Mouse (Mus musculus) CH12.LX (cell line): ENCODE results near the gene Cfap46. TPM values are rescaled to one million over a fixed set of nuclear protein-coding genes. Genes with fewer than 3 reads are reported as not detected.
A peak's percentile ranks its signal among the peaks of the same experiment; 100 is the strongest.

ENCODE experiments used
- DNase-seq: peaks from one replicate; pipeline ENCODE4 v3.0.0-alpha.2; 2013; ENCODE audit errors: extremely low read depth
- H3K27ac ChIP-seq: 2 replicates; pipeline ENCODE4 v1.5.1; 2012; ENCODE audit warnings: low read depth, mild to moderate bottlenecking, control low read depth, moderate library complexity; ENCODE audit not compliant: insufficient read depth
- H3K27me3 ChIP-seq: replicated peaks from 2 replicates; pipeline ENCODE3; 2012; ENCODE audit warnings: inconsistent platforms
- H3K36me3 ChIP-seq, 2 experiments: replicated peaks in 1 of 2; 2 replicates each; pipeline versions ENCODE3 to v1.6.1; 2012; ENCODE audit warnings: inconsistent platforms in 1 of 2, low read length in 1 of 2, mild to moderate bottlenecking in 1 of 2, mixed read lengths in 1 of 2, moderate library complexity in 1 of 2; ENCODE audit not compliant: control insufficient read depth in 1 of 2, insufficient read depth in 1 of 2
- H3K4me1 ChIP-seq, 2 experiments: 2 replicates each; pipeline ENCODE4 v1.6.1; 2012; ENCODE audit warnings: inconsistent platforms in 1 of 2, moderate library complexity in 1 of 2; ENCODE audit not compliant: insufficient read depth in 2 of 2, control insufficient read depth in 1 of 2
- H3K4me2 ChIP-seq: 2 replicates; pipeline ENCODE4 v1.6.1; 2012; ENCODE audit warnings: low read depth, mild to moderate bottlenecking, control low read depth; ENCODE audit not compliant: poor library complexity, insufficient read depth, severe bottlenecking
- H3K4me3 ChIP-seq, 3 experiments: fragments of 150-350 bp in 1 of 3; sonication (generic) in 1 of 3; replicated peaks in 1 of 3; 2 replicates each; pipeline versions ENCODE3 to v1.5.1; 2011 to 2012; ENCODE audit warnings: low read depth in 2 of 3, low read length in 2 of 3, mild to moderate bottlenecking in 2 of 3, moderate library complexity in 2 of 3, control low read depth in 1 of 3, improper control_type of control experiment in 1 of 3, inconsistent platforms in 1 of 3, mixed read lengths in 1 of 3; ENCODE audit not compliant: poor library complexity in 1 of 3
- H3K79me2 ChIP-seq: replicated peaks from 2 replicates; pipeline ENCODE4 v1.6.1; 2012; ENCODE audit warnings: mild to moderate bottlenecking, moderate library complexity; ENCODE audit not compliant: control insufficient read depth, poor library complexity, insufficient read depth, severe bottlenecking; ENCODE audit errors: extremely low read depth
- H3K9ac ChIP-seq: 2 replicates; pipeline ENCODE4 v1.6.1; 2012; ENCODE audit warnings: low read depth, mild to moderate bottlenecking, control low read depth, moderate library complexity; ENCODE audit not compliant: insufficient read depth
- H3K9me3 ChIP-seq: replicated peaks from 2 replicates; pipeline ENCODE3; 2012; ENCODE audit warnings: low read length, inconsistent platforms, mixed read lengths
- BHLHE40 ChIP-seq: IDR thresholded peaks from 2 replicates; pipeline ENCODE4 v1.6.1; 2011; ENCODE audit warnings: mild to moderate bottlenecking, low read depth, low read length, improper control_type of control experiment
- CHD2 ChIP-seq: IDR thresholded peaks from 2 replicates; pipeline ENCODE4 v1.6.1; 2011; ENCODE audit warnings: low read length, improper control_type of control experiment
- CTCF ChIP-seq, 2 experiments: IDR thresholded peaks in 1 of 2; conservative IDR thresholded peaks in 1 of 2; 2 replicates each; pipeline ENCODE4 v1.5.1; 2011 to 2012; ENCODE audit warnings: low read depth in 2 of 2, low read length in 2 of 2, improper control_type of control experiment in 1 of 2, inconsistent platforms in 1 of 2, mild to moderate bottlenecking in 1 of 2, moderate library complexity in 1 of 2
- ELF1 ChIP-seq: IDR thresholded peaks from 2 replicates; pipeline ENCODE4 v1.6.1; 2014; ENCODE audit warnings: low read depth, mild to moderate bottlenecking, inconsistent platforms, low read length, improper control_type of control experiment
- EP300 ChIP-seq: IDR thresholded peaks from 2 replicates; pipeline ENCODE4 v1.6.1; 2011; ENCODE audit warnings: low read length, improper control_type of control experiment
- IRF4 ChIP-seq: IDR thresholded peaks from 2 replicates; pipeline ENCODE4 v1.6.1; 2014; ENCODE audit warnings: low read depth, mild to moderate bottlenecking, inconsistent platforms, low read length, improper control_type of control experiment
- JUND ChIP-seq: conservative IDR thresholded peaks from 2 replicates; pipeline ENCODE4 v1.6.1; 2011; ENCODE audit warnings: low read depth, low read length, improper control_type of control experiment
- KAT2A ChIP-seq: IDR thresholded peaks from 2 replicates; pipeline ENCODE4 v1.6.1; 2012; ENCODE audit warnings: low read length, improper control_type of control experiment, inconsistent platforms; ENCODE audit not compliant: insufficient replicate concordance
- MAX ChIP-seq: IDR thresholded peaks from 2 replicates; pipeline ENCODE4 v1.6.1; 2011; ENCODE audit warnings: low read length, improper control_type of control experiment
- MAZ ChIP-seq: IDR thresholded peaks from 2 replicates; pipeline ENCODE4 v1.6.1; 2012; ENCODE audit warnings: low read depth, mild to moderate bottlenecking, inconsistent platforms, low read length, improper control_type of control experiment, moderate library complexity
- MEF2A ChIP-seq: IDR thresholded peaks from 2 replicates; pipeline ENCODE4 v1.6.1; 2014; ENCODE audit warnings: low read depth, mild to moderate bottlenecking, inconsistent platforms, low read length, improper control_type of control experiment, borderline replicate concordance
- MXI1 ChIP-seq: IDR thresholded peaks from 2 replicates; pipeline ENCODE4 v1.6.1; 2011; ENCODE audit warnings: mild to moderate bottlenecking, low read depth, low read length, improper control_type of control experiment
- MYC ChIP-seq: IDR thresholded peaks from 2 replicates; pipeline ENCODE4 v1.6.1; 2011; ENCODE audit warnings: low read depth, mild to moderate bottlenecking, improper control_type of control experiment, low read length
- NELFE ChIP-seq: IDR thresholded peaks from 2 replicates; pipeline ENCODE4 v1.6.1; 2011; ENCODE audit warnings: low read depth, low read length, improper control_type of control experiment
- POLR2A ChIP-seq: IDR thresholded peaks from 2 replicates; pipeline ENCODE4 v1.6.1; 2011; ENCODE audit warnings: low read depth, mild to moderate bottlenecking, improper control_type of control experiment, low read length
- RAD21 ChIP-seq: IDR thresholded peaks from 2 replicates; pipeline ENCODE4 v1.6.1; 2011; ENCODE audit warnings: low read depth, mild to moderate bottlenecking, low read length, improper control_type of control experiment, moderate library complexity
- RCOR1 ChIP-seq: conservative IDR thresholded peaks from 2 replicates; pipeline ENCODE4 v1.6.1; 2012; ENCODE audit warnings: low read depth, mild to moderate bottlenecking, inconsistent platforms, low read length, improper control_type of control experiment
- SMC3 ChIP-seq: IDR thresholded peaks from 2 replicates; pipeline ENCODE4 v1.6.1; 2011; ENCODE audit warnings: low read depth, low read length, improper control_type of control experiment
- TCF12 ChIP-seq: IDR thresholded peaks from 2 replicates; pipeline ENCODE4 v1.6.1; 2014; ENCODE audit warnings: low read depth, mild to moderate bottlenecking, inconsistent platforms, low read length, improper control_type of control experiment
- UBTF ChIP-seq: IDR thresholded peaks from 2 replicates; pipeline ENCODE4 v1.6.1; 2012; ENCODE audit warnings: low read depth, mild to moderate bottlenecking, inconsistent platforms, low read length, improper control_type of control experiment, moderate library complexity
- USF1 ChIP-seq: IDR thresholded peaks from 2 replicates; pipeline ENCODE4 v1.6.1; 2014; ENCODE audit warnings: low read depth, mild to moderate bottlenecking, inconsistent platforms, low read length, improper control_type of control experiment
- USF2 ChIP-seq: conservative IDR thresholded peaks from 2 replicates; pipeline ENCODE4 v1.6.1; 2011; ENCODE audit warnings: low read depth, low read length, improper control_type of control experiment
- ZC3H11A ChIP-seq: IDR thresholded peaks from 2 replicates; pipeline ENCODE4 v1.6.1; 2012; ENCODE audit warnings: low read depth, mild to moderate bottlenecking, inconsistent platforms, low read length, improper control_type of control experiment
- ZNF384 ChIP-seq: IDR thresholded peaks from 2 replicates; pipeline ENCODE4 v1.6.1; 2012; ENCODE audit warnings: low read depth, low read length, improper control_type of control experiment, inconsistent platforms
- dilution Hi-C: fragments of 300-500 bp; cut with MboI; formaldehyde crosslinking; loops from 2 replicates; pipeline ENCODE4 v1.14.3; 2020; ENCODE audit warnings: low sequenced_read_pairs; ENCODE audit not compliant: extremely low pct_unique_long_range_greater_than_20kb, extremely low pct_ligation_motif_present
- in situ Hi-C: fragments of 300-500 bp; cut with MboI; formaldehyde crosslinking; loops from 3 replicates; pipeline ENCODE4 v1.14.3; 2019; ENCODE audit warnings: low sequenced_read_pairs, low pct_ligation_motif_present, low pct_unique_long_range_greater_than_20kb, mixed read lengths
- polyA plus RNA-seq: library from polyadenylated mRNA; unstranded; fragments of >175 nt; gene quantifications from 2 replicates; pipeline ENCODE4 v1.2.1, GENCODE M21; 2012; ENCODE audit warnings: low read depth; ENCODE audit not compliant: insufficient read length
- total RNA-seq, 2 experiments: library from RNA; depleted of rRNA; stranded (reverse); fragments of 300-350 nt in 1 of 2; fragments of >200 nt in 1 of 2; gene quantifications; 2 replicates each; pipeline ENCODE4 v1.2.3; 2012 to 2014

The Cfap46 gene
- total and polyA plus RNA-seq, 3 experiments = 0.11 to 0.13 (median 0.11) TPM

DNA sequence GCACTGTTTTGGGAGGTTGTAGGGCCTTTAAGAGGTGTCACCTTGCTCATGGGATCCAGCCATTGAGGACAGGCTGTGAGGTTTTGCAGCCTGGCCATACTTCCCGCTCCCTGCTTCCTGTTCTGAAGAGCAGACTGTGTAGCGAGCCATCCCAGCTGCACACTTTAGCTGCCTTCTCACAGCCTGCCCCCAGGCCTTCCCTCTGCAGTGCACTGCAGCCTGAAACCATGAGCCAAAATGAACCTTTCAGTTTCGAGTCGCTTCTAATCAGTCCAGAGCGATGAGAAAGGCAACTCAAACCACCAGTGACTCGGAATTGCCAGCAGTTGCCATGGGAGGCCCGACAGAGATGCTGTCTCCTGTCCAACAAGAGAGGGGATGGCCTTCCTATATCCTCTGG lies 33.9 kb downstream of the Cfap46 start:
- in situ Hi-C loops = loop anchor here (10.0 kb wide), 1 partner anchor 235 kb away; no protein-coding TSS in a partner anchor
- H3K9me3 ChIP-seq = no peaks in the 10 kb centered on the region

DNA sequence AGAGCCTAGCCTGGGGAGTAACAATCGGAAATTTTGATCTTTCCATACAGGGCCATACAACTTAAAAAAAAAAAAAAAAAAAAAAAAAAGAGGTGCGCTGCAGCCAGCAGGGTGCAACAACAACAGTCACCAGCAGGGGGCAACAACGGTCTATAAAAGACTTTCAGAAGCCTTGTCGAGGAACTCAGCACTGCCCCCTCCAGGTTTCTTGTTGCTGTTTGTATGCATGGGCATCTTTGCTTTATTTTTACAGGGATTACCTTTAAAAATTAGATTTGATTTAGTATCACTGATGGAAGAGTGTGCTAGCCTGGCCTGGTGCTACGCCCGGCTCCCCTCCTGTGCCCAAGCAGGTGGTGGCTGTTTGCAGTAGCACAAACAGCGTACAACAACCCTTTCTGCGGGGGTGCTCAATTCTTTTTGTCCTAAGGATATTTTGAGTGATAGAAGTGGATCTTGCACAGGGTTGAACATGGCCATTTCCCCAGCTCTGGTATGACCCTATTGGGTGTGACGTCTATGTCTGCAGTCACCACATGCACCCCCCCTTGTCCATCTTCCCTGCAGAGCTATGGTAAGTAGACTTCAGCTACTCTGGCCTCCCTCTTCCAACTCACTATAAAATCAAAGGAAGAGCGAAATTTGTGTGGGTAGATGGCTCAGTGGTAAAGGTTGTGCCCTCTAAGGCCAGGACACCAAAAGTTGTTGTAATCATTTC lies 35.4 kb downstream of the Cfap46 start:
- peak; percentile 93 for DNase-seq
- dilution Hi-C loops = no loop called here
- H3K9me3 ChIP-seq = no peaks in the 10 kb centered on the region
- H3K27me3 ChIP-seq = peaks cover 5% of the 10 kb centered on the region
- H3K27ac ChIP-seq = no peak overlapping the region
- in situ Hi-C loops = no loop called here
- no peaks in the 10 kb centered on the region for H3K36me3 ChIP-seq
- no peaks in the 10 kb centered on the region for H3K79me2 ChIP-seq
- no peak overlapping the region for H3K4me2 ChIP-seq
- H3K4me3 ChIP-seq = no peak overlapping the region
- H3K9ac ChIP-seq = no peak overlapping the region
- TF ChIP-seq TCF12 (peak; percentile 34; the same call in 1 of the 2 replicates), USF2 (no peak), CTCF (conservative IDR thresholded peaks at IDR 0.05 in 1 of 2, IDR thresholded peaks at IDR 0.05 in 1 of 2; ENCODE audit: low read depth in 2 of 2, low read length in 2 of 2) (peak; percentile 80 to 100), MAZ (peak; percentile 67; the same call in 1 of the 2 replicates), MAX (no peak), NELFE (peak; percentile 75; the same call in 1 of the 2 replicates), IRF4 (peak; percentile 75), RCOR1 (no peak), EP300 (no peak), MYC (peak; percentile 56; the same call in 1 of the 2 replicates), RAD21 (peak; percentile 98), UBTF (no peak), JUND (0 out of 2 replicates have a peak, but pooled peaks have one; percentile 15), ZC3H11A (peak; percentile 96), SMC3 (peak; percentile 98), USF1 (no peak), ZNF384 (peak; percentile 99), MEF2A (peak; percentile 61)
- peaks cover 27 to 33% of the 10 kb centered on the region in 2 experiments for H3K4me1 ChIP-seq

More for the DNA sequence above, 33.9 kb downstream of the Cfap46 start:
- peaks cover 27 to 33% of the 10 kb centered on the region in 2 experiments for H3K4me1 ChIP-seq
- H3K4me2 ChIP-seq = no peak overlapping the region
- dilution Hi-C loops = no loop called here
- H3K9ac ChIP-seq = no peak overlapping the region
- TF ChIP-seq NELFE (no peak), ELF1 (peak; percentile 39; the same call in 1 of the 2 replicates), EP300 (peak; percentile 75), CHD2 (peak; percentile 64; the same call in 1 of the 2 replicates), USF1 (no peak), MXI1 (no peak), SMC3 (peak; percentile 36), TCF12 (peak; percentile 63; the same call in 1 of the 2 replicates), BHLHE40 (peak; percentile 40; the same call in 1 of the 2 replicates), UBTF (no peak), POLR2A (0 out of 2 replicates have a peak, but pooled peaks have one; percentile 17), IRF4 (peak; percentile 89), MAX (no peak), KAT2A (no peak)
- TF ChIP-seq, all 38 proteins: peak for 8
- Histone ChIP-seq H3K36me3 (no peaks in the 10 kb centered on the region), H3K27ac (peak overlapping the region; percentile 72), H3K27me3 (peaks cover 3% of the 10 kb centered on the region), H3K79me2 (no peaks in the 10 kb centered on the region), H3K4me3 (no peak overlapping the region)
- peak; percentile 35 for DNase-seq
